Comparison of ENCODE assay signal across 20 mouse cellular contexts in genomic region chr8:83187363-83187962, GRCm38 (mm10). TPM values are rescaled to one million over a fixed set of nuclear protein-coding genes. Genes with fewer than 3 reads are reported as not detected.
DNase-seq lines count a peak whose midpoint lies in the region; ATAC-seq and TF ChIP-seq lines count a peak whose summit lies in the region.
"Had no signal": no experiment of that assay in that cellular context is flagged by ENCODE, and none has a peak within 500 bp of the region (broad histone marks: within the 10 kb centered on the region; RNA-seq: fewer than 3 reads in every experiment).

No protein-coding gene starts in this region.

- H3K27me3 ChIP-seq in kidney, embryonic 15.5 days, result no peaks in the 10 kb centered on the region
- H3K27me3 ChIP-seq in forebrain, embryonic 15.5 days, result no peaks in the 10 kb centered on the region
- no peaks in the 10 kb centered on the region for H3K27me3 ChIP-seq in hindbrain, postnatal 0 days (ENCODE audit: insufficient read depth, low read length)
- H3K27me3 ChIP-seq: embryonic facial prominence, embryonic 13.5 days; limb, embryonic 12.5 days; Patski had no signal

- H3K27ac ChIP-seq in kidney, embryonic 15.5 days, result 0 out of 2 replicates have a peak overlapping the region, but pooled peaks have one; percentile 13
- H3K27ac ChIP-seq in forebrain, embryonic 15.5 days (replicated peaks), result peak overlapping the region; percentile 77
- H3K27ac ChIP-seq in hindbrain, postnatal 0 days, result no peak overlapping the region
- H3K27ac ChIP-seq: embryonic facial prominence, embryonic 13.5 days; layer of hippocampus, adult 2 months; limb, embryonic 12.5 days; liver, embryonic 14.5 days had no signal

- no peaks in the 10 kb centered on the region for H3K9me3 ChIP-seq in kidney, embryonic 15.5 days (replicated peaks)
- H3K9me3 ChIP-seq in forebrain, embryonic 15.5 days, result no peaks in the 10 kb centered on the region
- no peaks in the 10 kb centered on the region for H3K9me3 ChIP-seq in hindbrain, postnatal 0 days (ENCODE audit: low read length)
- H3K9me3 ChIP-seq: embryonic facial prominence, embryonic 13.5 days; limb, embryonic 12.5 days had no signal

- WGBS in kidney, embryonic 15.5 days, result 91% methylated on average over 10 of the region's 10 CpGs
- WGBS in forebrain, embryonic 15.5 days, result 75% methylated on average over 10 of the region's 10 CpGs
- WGBS in hindbrain, postnatal 0 days, result 63% methylated on average over 10 of the region's 10 CpGs

- DNase-seq in kidney, postnatal 36 days, result no peak
- DNase-seq in brain, embryonic 14.5 days (ENCODE audit: low read depth), result peak; percentile 77
- peak; percentile 32 for DNase-seq in hindbrain, postnatal 0 days (ENCODE audit: low spot score)
- DNase-seq in cerebellum, adult 9-11 months, result no peak
- no peak for DNase-seq in natural killer cell, adult 2 months (ENCODE audit: low spot score in 2 of 2)
- DNase-seq: adrenal gland, postnatal 14 days; cerebellum, adult 18-20 months; gastrocnemius, postnatal 25 days; kidney, adult 9 months; right cerebral cortex, postnatal 14 days had no signal

- ATAC-seq in kidney, embryonic 15.5 days (replicated peaks; ENCODE audit: low FRiP score), result no peak
- ATAC-seq in forebrain, embryonic 15.5 days (replicated peaks), result peak; percentile 85
- ATAC-seq in hindbrain, postnatal 0 days, result peak; percentile 58; the same call in 1 of the 2 replicates
- ATAC-seq: activated CD4-positive, CD25-positive, alpha-beta regulatory T cell, adult 4 months; inflammation-experienced regulatory T-cells, adult 6 months; Patski had no signal

- peaks cover 6% of the 10 kb centered on the region; the same call in 1 of the 2 replicates for H3K4me1 ChIP-seq in kidney, embryonic 15.5 days
- peaks cover 9% of the 10 kb centered on the region for H3K4me1 ChIP-seq in forebrain, embryonic 15.5 days
- H3K4me1 ChIP-seq in hindbrain, postnatal 0 days (ENCODE audit: insufficient read depth, low read length), result no peaks in the 10 kb centered on the region

- H3K9ac ChIP-seq in kidney, embryonic 15.5 days, result no peak overlapping the region
- H3K9ac ChIP-seq in forebrain, embryonic 15.5 days (replicated peaks), result no peak overlapping the region
- H3K9ac ChIP-seq in hindbrain, postnatal 0 days (replicated peaks; ENCODE audit: low read length), result no peak overlapping the region
- H3K9ac ChIP-seq: embryonic facial prominence, embryonic 13.5 days; limb, embryonic 12.5 days; liver, embryonic 14.5 days had no signal

- TF ChIP-seq POLR2A in brain, embryonic 14.5 days (IDR thresholded peaks at IDR 0.05; ENCODE audit: borderline replicate concordance, extremely low read depth, insufficient read depth, insufficient read length, poor library complexity, severe bottlenecking), result no peak

- no peak overlapping the region for H3K4me3 ChIP-seq in kidney, embryonic 15.5 days (replicated peaks)
- no peak overlapping the region for H3K4me3 ChIP-seq in forebrain, embryonic 15.5 days
- no peak overlapping the region for H3K4me3 ChIP-seq in hindbrain, postnatal 0 days (ENCODE audit: low read length)
- H3K4me3 ChIP-seq: embryonic facial prominence, embryonic 13.5 days; layer of hippocampus, adult 2 months; limb, embryonic 12.5 days had no signal

- H3K36me3 ChIP-seq in kidney, embryonic 15.5 days, result no peaks in the 10 kb centered on the region
- no peaks in the 10 kb centered on the region for H3K36me3 ChIP-seq in forebrain, embryonic 15.5 days
- H3K36me3 ChIP-seq in hindbrain, postnatal 0 days (ENCODE audit: insufficient read depth, low read length), result no peaks in the 10 kb centered on the region
- H3K36me3 ChIP-seq: embryonic facial prominence, embryonic 13.5 days; limb, embryonic 12.5 days had no signal

- TF ChIP-seq CTCF in brain, embryonic 14.5 days (IDR thresholded peaks at IDR 0.05; ENCODE audit: borderline replicate concordance, extremely low read depth, insufficient read depth, insufficient read length), result no peak
- TF ChIP-seq CTCF in hindbrain, postnatal 0 days (IDR thresholded peaks at IDR 0.05; ENCODE audit: low read depth), result no peak

- H3K4me2 ChIP-seq in kidney, embryonic 15.5 days, result no peak overlapping the region
- H3K4me2 ChIP-seq in forebrain, embryonic 15.5 days (replicated peaks), result no peak overlapping the region
- no peak overlapping the region for H3K4me2 ChIP-seq in hindbrain, postnatal 0 days (ENCODE audit: low read depth, low read length)
- H3K4me2 ChIP-seq: embryonic facial prominence, embryonic 13.5 days; limb, embryonic 12.5 days had no signal

RNA-seq across cellular contexts. Expression of gene Gm10645, which starts 21.5 kb away (rescaled TPM):
- polyA plus RNA-seq in kidney, embryonic 15.5 days (2015; fragmentation: Nextera tagmentation; extraction: Ambion mirVana), result 1.0 and 1.1 TPM in 2 replicates
- 1.6 and 3.0 TPM in 2 replicates for polyA plus RNA-seq in brain, embryonic 14.5 days (2012; rRNA removed)
- polyA plus RNA-seq in forebrain, embryonic 15.5 days (2015; fragmentation: Nextera tagmentation; extraction: Ambion mirVana), result 5.5 and 8.1 TPM in 2 replicates
- 1.2 and 4.2 TPM in 2 replicates for total RNA-seq in hindbrain, postnatal 0 days (2014; rRNA removed)
- polyA plus RNA-seq in hindbrain, postnatal 0 days (2015; fragmentation: Nextera tagmentation; extraction: Ambion mirVana), result 10.0 and 11.6 TPM in 2 replicates
- total RNA-seq: adrenal gland, postnatal 14 days; common myeloid progenitor, adult 5-6 weeks; gastrocnemius, postnatal 25 days had no signal
- polyA plus RNA-seq: activated CD4-positive, CD25-positive, alpha-beta regulatory T cell, adult 4 months; inflammation-experienced regulatory T-cells, adult 6 months had no signal

RNA-seq across cellular contexts. Expression of gene Tbc1d9, which starts 22.3 kb away (rescaled TPM):
- 1.8 and 1.9 TPM in 2 replicates for polyA plus RNA-seq in kidney, embryonic 15.5 days (2015; fragmentation: Nextera tagmentation; extraction: Ambion mirVana)
- polyA plus RNA-seq in brain, embryonic 14.5 days (2012; rRNA removed), result 48.5 and 75.7 TPM in 2 replicates
- 11.9 and 16.1 TPM in 2 replicates for polyA plus RNA-seq in forebrain, embryonic 15.5 days (2015; fragmentation: Nextera tagmentation; extraction: Ambion mirVana)
- total RNA-seq in hindbrain, postnatal 0 days (2014; rRNA removed), result 123 and 128 TPM in 2 replicates
- 16.4 and 16.8 TPM in 2 replicates for polyA plus RNA-seq in hindbrain, postnatal 0 days (2015; fragmentation: Nextera tagmentation; extraction: Ambion mirVana)

Comparison
In these comparisons a context has a peak if more than half of its experiments do, and no peak if none do; other contexts are left out.
1. DNase-seq: peak in brain, embryonic 14.5 days (single experiment) and hindbrain, postnatal 0 days (single experiment); none in kidney, postnatal 36 days (0 of 2), cerebellum, adult 9-11 months (single experiment) and natural killer cell, adult 2 months (0 of 2).